Mouse (Mus musculus) CD4-positive, CD25-positive, alpha-beta regulatory T cell, adult 4 months (primary cell): ENCODE results near the gene Prickle1. TPM values are rescaled to one million over a fixed set of nuclear protein-coding genes. Genes with fewer than 3 reads are reported as not detected.
A peak's percentile ranks its signal among the peaks of the same experiment; 100 is the strongest.

Experiments
- ATAC-seq: one replicate; pipeline ENCODE4 v1.8.0; 2017
- polyA plus RNA-seq, 2 experiments: library from polyadenylated mRNA; unstranded; fragments of 100-300 nt; shearing (Covaris generic); gene quantifications; one replicate each; pipeline ENCODE4 v1.2.1; 2017

The Prickle1 gene
- 1 to 10 TPM; 1.5 TPM for polyA plus RNA-seq

DNA sequence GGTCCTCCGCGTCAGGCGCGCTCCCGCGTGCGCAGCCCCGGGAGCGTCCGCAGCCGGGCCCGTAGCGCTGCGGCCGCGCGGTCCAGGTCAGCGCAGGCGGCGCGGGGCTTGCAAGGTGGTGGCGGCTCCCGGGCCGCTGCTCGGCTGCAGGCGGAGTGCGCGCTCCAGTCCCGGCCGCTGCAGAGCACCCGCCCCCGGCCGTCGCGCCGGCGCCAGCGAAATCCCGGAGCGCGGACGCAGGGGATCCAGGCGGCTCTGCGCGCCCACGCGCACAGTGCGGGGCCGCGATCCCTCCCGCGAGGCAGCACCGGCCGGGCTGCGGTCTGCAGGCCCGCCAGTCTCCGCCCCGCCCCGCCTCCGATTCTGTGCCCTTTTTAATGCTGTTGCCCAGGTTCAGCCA is at the start of gene Prickle1:
Gene Prickle1 (minus strand): TSS at position 146 of the 400 bp plus-strand sequence.
- ATAC-seq = peak; percentile 72

DNA sequence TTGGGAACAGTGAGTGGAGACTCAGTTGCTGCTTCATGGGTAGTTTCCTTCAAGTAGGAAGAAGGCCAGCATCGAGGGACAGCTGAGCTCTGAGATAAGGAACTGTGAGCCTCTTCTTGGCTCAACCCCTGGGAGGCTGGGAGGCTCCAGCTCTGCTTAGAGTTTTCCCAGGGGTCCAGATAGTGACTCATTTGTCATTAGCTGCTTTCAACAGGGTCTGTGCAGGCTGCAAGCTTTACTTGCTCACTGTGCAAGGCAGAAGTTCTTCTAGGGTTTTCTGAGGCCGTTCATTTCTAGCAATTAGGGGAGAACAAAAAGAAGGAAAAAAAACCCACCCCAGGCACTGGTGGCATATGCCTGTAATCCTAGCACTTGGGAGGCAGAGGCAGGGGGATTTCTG is 44.5 kb upstream of the Prickle1 start:
- no peak for ATAC-seq

DNA sequence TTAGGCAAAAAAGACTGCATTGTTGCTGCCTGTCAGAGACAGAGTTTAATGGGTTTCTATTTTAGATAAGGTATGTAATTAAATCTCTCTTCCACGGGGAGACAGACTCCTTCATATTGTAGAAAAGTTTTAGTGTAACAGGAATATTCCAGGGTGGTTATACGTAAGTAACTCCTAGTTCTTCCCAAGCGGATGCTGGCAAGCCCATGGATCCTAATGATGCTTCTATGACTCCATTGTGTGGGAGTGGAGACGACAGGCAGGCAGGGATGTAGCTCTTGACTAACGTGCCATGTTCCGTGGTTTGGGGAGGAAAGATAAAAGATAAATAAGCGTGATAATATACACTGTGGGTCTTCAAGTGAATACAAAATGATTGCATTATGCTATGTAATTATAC is 41.3 kb upstream of the Prickle1 start:
- ATAC-seq = no peak

DNA sequence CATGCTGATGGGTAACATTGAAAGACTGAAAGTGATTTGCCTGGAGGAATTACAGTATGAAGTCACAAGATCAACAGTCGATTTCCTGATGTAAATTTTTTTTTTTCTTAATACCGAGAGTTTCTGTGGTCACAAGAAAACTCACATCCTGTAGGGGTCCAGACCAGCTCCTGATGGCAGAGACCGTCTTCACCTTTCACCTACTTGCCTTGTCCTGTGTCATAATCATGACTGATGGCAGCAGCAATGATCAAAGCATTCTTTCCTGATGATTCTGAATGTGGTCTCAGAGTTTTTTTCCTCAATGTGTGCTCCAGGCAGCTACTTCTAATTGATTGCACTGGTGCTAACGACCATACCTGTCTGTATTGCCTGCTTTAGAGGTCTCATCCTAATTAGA is 39.9 kb upstream of the Prickle1 start:
- ATAC-seq = no peak

DNA sequence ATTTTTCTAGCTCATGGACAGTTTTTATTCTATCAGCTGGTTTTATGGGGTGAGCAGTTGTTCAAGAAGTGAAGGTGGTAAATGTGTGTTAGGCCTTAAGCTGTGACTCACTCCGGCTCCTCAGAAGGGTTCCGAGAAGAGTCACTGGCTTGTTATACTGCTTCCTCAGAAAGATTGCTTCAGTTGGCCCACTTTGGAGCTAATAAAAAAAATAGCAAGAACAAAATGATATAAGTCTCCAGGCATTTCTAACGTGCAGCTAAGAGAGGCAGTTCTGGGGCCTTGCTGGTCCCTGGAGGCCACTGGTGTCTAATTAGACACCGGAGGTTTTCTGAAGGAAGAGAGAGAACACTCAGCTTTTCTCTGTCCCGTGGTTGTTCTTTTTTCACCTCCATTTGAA is 38.8 kb upstream of the Prickle1 start:
- no peak for ATAC-seq

DNA sequence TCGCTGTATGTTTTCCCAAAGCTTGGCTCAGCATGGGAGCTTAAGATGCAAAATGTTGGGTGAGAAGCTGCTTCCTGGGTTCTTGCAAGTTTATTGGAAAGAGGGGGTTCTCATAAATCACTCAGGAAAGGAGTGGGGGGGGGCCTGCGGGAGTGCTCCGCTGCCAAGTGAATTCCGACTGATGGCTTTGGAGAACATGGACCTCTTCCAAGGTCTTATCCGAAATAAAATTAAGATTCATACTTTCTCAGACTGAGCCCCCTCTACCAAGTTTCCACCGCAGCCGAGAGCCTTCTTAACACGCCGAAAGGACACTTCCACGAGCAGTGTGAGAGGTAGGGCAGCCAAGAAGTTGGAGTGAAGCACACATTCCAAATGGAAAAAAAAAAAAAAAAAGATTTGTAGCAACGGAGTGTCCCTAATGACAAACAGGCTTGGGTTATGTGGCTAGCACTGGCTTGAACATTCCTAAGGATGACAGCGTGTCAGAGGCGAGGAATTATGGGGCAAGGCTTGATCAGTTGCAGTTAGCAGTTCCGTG is 34.4 kb upstream of the Prickle1 start:
- ATAC-seq = no peak

DNA sequence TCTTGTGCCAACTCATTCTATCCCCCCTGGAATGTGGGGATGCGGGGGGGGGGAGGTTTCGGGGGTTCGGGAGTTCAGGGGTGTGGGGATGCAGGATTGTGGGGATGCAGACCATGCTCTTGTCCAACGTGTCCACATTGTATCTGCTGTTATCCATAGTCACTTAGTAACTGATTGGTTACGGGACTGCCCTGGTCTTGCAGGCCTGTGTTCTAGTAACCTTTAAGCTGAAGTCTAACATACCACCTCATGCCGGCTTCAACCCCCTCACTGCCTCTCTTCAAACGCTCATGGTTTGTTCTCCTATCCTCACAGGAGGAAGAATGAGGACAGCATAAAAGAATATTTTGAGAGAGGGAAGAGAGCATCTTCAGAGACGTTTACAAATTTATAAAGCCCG is 33.5 kb upstream of the Prickle1 start:
- ATAC-seq = no peak

DNA sequence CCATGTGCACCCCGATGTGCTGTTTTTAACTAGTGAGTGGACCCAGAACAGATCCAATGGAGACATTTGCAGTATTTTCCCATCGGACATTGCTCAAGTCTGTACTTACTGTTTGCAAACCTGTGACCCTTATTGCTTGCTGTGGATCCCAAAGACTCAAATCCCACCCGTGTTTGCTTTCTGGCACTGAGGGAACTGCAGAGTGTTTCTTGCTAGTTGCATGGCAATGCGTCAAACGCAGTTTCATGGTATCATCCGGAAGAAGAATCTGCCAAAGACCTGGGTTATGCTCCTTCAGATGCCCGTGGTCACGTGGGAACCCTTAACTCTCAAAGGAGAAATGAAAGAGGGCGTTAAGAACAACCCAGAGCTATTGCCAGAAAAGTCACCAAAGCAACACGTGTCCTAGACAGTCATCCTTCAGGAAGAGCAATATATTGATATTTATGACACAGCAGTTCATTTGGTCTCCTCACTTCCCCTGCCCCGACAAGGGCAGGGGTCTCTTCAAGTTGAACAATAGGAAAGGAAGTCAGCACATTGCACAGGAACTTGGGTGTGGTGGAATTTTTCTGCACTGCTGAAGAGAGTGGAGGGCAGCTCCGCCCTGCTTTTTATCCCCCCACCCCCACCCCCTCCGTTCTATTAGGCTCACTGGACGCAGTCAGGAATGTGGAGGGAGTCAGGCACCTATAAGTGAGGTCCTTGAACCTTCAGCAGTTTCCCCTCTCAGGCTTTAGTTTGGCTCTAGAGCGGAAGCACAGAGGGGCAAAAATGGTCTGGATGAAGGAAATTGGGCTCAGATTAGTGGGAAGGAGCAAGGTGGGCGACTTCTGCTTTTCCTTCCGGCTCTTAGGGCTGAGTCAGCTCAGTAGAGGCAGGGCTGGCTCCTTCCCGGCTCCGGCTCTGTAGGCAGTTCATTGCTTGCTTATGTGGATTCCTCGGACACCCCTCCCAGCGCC is 32.4 kb upstream of the Prickle1 start:
- no peak for ATAC-seq

DNA sequence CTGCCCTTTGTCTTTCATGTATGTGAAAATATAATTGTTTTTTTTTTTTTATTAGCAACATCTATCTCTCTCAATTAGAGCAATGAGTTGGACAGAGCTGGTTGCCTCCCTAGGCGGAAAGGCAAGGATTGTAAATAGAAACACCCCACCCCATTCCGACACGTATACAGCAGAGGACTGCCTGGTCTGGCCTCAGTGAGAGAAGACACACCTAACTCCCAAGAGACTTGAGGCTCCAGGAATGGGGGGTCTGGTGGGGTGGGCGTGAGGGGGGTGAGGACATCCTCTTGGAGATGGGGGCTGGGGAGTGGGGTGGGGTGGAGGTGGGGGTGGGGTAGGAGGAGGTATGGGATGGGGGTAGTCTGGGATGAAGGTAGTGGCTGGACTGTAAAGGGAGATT is 23.9 kb upstream of the Prickle1 start:
- ATAC-seq = no peak

DNA sequence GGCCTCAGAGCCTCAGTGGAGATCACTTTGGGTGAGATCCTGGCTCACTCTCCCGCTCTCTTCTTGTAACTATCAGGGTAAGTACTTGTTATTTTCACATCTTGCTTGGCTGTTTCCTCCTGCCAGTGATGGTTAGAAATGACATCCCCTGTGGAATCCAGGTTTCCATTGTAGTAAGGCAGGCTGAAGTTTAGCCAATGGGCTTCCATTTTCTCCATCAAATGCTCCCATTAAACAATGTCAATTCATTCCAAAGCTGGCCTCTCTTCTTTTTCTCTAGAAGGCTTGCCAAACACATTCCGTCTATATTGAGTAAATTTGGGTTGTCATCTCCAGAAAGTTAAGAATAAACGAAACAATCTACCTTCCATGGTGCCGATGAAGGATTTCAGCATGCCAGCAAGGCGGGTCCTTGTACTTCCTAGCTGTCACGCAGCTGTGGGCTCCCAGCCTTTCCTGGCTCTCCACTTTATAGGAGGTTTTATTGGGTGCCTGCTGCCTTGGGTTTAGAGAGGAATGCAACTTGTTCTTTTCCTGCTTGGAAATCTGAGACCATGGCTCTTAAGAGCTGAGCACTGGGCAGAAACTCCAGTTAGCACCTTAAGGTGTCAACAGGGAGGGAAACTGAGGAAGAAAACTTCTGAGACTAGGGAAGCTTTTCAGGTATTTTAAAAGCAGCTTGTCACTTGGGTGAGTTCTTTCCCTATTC is 22.9 kb upstream of the Prickle1 start:
- ATAC-seq = no peak

DNA sequence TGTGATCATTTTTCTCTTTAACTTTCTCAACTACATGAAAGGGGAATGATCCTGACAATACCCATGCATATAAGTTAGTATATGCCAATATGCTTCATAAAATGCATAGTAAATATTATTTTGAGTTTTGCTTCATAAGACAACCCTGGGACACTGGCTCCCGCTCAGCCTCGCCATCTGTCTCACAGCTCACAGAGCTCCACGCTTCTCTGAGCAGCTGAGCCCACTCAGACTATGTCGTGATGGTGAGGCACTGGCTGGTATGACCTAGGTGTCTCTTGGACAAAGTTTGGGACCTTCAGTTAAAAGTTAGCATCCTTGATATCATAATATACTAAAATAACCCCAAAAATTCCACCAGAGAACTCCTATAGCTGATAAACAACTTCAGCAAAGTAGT is 20.6 kb upstream of the Prickle1 start:
- no peak for ATAC-seq

DNA sequence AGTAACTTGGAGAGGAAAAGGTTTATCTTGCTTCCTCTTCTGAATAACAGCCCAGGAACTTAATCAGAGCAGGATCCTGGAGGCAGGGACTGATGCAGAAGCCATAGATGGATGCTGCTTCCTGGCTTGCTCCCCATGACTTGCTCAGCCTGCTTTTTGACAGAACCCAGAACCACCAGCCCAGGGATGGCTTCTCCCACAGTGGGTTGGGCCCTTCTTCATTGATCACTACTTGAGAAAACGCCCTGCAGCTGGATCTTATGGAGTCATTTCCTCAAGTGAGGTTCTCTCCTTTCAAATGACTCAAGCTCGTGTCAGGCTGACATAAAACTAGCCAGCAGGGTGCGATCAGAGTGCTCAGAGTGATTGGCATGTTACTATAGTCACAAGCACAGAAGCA is 19.3 kb upstream of the Prickle1 start:
- ATAC-seq = no peak

DNA sequence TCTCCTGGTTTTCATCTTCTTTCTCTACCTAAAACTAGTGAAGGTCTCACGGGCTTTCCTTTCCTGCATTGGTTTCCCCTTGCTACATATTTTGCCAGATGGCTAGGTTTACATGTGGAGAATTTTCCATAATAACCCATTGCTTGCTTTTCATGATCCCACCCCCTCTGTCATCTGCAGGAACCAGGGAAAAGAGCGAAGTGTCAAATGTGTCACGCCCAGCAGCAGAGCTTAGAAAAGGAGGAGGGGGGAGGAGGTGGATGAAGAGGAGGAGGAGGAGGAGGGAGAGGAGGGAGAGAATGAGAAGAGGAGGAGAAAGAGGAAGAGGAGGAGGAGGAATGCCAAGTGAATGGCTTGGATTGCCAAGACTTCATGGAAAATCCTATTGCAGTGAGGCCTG is 17.9 kb upstream of the Prickle1 start:
- no peak for ATAC-seq

DNA sequence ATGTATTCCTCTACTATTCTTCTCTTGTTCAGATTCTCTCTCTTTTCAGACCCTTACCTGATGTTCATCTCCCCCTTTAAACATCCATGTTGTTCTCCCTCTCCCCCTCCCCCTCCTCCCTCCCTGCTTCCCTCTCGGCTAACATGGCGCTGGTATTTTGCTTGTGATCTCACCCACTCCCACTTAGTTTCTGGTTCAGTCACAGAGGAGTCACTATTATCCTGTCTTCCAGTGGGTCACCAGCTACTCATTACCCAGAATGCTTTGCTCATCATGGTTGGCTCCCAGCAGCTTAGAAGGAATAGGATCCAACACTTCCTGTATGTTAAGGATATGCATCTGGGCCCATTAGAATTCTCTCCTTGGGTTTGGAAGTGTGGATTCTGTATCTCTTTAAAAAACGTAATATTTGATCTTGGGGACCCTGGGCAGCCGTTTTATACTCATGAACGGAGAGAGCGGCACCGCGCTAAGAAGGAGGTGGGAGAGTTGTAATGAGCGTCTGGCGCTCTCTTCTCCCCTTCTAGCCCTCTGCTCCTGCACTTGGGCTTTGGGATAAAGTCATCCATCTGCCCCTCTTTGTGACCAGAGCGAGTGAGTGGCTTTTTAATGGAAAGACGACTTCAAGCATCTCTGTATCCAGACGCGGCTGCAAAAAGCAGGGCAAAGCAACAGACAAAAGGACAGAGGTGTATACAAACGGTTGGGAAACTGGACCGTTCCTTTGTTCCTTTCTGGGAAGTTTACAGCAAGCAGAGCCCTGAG is 16.0 kb upstream of the Prickle1 start:
- ATAC-seq = no peak

DNA sequence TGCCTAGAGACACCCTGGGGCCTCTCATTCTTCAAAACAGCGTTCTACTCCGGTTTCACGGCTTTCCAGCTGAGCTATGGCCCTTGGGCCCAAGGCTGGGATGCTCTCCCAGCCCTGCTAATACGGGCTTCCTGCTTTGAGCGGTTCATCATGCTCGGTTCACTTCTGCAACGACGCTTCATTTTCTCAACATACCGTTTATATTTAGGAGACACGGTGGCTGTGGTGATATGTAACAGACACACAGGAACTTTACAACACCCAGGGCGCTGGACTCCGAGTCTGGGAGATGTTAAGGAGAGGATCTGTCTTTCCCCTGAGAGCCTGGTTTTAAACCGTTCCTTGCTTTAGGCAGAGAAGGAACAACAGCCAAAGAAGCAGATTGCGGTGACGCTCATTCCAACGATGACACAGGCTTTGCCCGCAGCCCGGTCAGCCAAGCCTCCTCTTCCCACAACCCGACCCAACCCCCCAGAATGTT is 15.1 kb upstream of the Prickle1 start:
- no peak for ATAC-seq

DNA sequence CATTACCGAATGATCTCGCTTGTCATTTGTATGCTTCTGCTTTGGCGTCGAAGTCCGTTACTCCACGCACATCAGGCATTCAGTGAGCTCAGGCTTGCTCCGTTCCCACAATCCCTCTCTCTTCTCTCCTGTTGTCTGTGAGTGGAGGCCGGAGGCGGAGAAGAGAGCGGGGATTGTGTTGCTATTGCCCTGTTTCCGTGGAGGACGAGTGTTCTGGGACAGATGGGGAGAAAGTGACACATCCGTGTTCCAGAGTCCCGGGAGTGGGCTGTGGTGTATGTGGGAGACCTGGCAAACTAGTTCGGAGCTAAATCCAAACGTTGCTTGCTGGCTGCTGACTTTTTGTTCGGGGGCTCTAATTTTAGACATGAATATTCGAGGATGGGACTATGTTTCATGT is 14.6 kb upstream of the Prickle1 start:
- no peak for ATAC-seq

DNA sequence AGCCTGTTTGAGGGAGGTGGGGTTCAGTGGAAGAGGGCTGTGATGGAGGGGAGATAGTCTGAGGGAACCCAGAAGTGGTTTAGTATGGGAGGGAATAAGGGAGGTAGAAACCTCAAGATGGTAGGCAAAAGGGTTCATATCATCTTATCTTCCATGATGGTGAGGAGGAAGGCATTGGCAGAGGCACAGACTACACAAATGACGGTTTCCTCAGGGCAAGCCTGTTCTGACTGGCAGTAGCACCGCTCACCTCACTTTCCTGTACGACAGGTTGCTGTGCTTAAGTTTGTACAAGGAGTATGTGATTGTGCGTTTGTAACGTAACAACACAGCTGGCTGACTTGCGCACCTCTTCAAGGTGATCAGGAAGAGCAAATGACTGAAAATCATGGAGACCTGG is 7.2 kb upstream of the Prickle1 start:
- peak; percentile 57 for ATAC-seq

DNA sequence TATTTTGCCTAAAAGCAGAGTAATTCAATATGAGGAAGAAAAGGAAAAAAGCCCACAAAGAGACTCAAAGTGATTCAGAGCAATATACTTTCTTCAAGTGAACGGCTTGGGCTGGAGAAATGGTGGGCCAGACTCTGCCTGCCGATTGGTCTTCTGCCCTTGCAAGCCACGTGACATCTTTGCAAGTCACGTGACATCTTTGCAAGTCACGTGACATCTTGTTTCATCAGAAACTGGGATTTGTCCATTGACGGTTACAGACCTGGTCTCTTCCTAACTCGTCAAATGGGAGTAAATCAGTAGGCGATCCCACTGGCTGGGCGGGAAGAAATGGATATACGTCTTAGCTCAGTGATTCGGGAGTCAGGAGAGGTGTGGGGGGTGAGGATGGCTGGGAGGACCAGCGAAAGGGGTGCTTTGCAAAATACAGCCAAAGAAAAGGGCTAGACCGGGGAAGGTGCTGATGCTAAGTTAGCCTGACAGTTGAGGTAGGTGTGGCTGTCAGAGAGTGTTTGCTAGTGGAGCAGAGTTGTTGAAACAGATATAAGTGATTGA is 5.8 kb upstream of the Prickle1 start:
- no peak for ATAC-seq

DNA sequence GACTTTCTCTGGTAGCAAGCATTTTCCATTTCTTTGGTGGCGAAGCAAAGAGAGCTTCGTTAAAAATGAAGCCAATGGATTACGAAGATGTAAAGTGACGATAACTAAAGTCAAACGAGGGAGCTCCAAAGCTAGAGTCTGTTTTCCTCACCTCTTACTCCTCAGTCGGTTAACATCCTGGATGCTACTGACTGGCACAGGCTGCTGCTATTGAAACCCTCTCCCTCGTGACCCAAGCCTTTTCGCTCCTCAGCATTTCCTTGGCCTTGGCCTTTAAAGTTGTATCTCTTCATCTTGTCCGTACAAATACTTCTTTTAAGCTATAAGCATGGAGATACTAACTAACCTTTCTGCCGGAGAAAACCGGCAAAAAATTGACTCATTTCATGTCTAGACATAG is 1.3 kb upstream of the Prickle1 start:
- no peak for ATAC-seq

DNA sequence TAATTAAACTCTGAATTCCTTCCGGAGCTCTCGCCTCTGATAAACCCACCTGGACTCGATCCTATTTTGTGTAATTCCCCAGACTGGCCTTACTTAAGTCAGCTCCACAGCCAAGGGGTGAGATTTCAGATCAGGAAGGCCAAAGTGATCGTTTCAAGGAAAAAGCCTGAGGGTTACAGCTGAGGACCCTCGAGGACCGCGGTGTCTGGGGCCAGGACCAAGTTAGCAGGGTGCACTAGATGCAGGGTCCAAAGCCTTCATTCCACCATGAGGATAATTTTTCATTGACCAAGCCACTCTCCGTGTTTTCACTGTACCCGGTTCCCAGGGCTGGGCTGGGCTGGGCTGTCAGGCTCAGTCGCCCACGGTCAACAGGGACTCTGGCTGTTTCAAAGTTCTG is 594 bp upstream of the Prickle1 start:
- peak; percentile 24 for ATAC-seq

DNA sequence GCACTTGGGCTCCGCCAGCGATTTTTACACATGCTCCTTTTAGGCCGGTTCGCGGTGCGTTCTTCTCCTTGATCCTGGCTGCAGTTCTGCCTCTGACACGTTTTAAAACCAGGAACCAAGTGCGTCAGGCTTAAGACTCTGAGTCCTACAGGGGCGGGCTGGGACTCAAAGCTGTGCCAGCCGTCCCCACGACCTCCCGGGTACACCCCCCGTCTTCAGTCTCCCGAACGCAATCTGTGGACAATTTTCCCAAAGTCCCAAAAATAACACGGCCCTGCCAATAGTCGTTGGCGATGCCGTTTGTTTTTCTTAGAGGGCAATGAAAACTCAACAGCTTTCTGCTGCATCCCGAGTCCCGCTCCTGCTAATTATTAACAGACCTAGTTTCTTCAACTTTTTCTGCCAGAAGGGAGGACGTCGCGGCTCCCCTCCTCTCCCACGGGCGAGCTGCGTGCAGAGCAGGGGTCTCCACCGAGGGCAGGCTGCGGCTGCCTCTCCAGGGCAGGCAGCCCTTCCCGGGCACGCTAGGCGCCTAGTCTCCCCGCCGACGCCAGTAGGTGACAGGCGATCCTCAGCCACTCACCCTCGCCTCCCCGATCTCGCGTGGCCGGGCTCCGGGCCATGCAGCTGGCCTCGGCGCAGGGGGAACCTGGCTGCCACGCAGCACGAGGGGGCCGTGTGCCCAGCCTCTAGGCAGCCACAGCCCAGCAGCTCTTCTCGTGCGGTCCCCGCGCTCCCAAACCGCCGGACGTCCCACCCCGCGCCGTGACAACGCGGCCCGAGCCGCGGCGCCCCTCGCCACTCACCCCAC is 598 bp downstream of the Prickle1 start:
- ATAC-seq = peak; percentile 23
